Mouse (Mus musculus): ENCODE measurements around the gene Vax2. TPM values are rescaled to one million over a fixed set of nuclear protein-coding genes. Genes with fewer than 3 reads are reported as not detected.
A peak's percentile ranks its signal among the peaks of the same experiment; 100 is the strongest.

Vax2 gene
- polyA plus RNA-seq, 1 experiment from 2014 or later: 0.17 TPM

GRCm38 (mm10) chr6:83766982-83767381 lies 55.9 kb downstream of the Vax2 start:
- Histone ChIP-seq H3K4me2 (replicated peaks) (no peak overlapping the region), H3K9ac (no peak overlapping the region), H3K27me3 (peaks cover 25% of the 10 kb centered on the region), H3K9me3 (replicated peaks) (no peaks in the 10 kb centered on the region), H3K4me3 (replicated peaks) (no peak overlapping the region), H3K36me3 (peaks cover 41% of the 10 kb centered on the region), H3K4me1 (peaks cover 13% of the 10 kb centered on the region), H3K27ac (replicated peaks) (no peak overlapping the region)
- 91% methylated on average over 3 of the region's 3 CpGs for WGBS
- no peak for ATAC-seq (ENCODE audit: insufficient number of reproducible peaks, low FRiP score, low TSS enrichment, low read depth)

- peaks cover 10% of the 10 kb centered on the region for H3K27me3 ChIP-seq
- ATAC-seq (ENCODE audit: insufficient number of reproducible peaks, low FRiP score, low TSS enrichment, low read depth): no peak
- no peak overlapping the region for H3K27ac ChIP-seq (replicated peaks)
- no peak overlapping the region for H3K4me3 ChIP-seq (replicated peaks)
- WGBS: 81% methylated on average over 5 of the region's 5 CpGs
- H3K4me1 ChIP-seq: peaks cover 2% of the 10 kb centered on the region
- H3K9me3 ChIP-seq (replicated peaks): no peaks in the 10 kb centered on the region
- no peak overlapping the region for H3K9ac ChIP-seq
- no peak overlapping the region for H3K4me2 ChIP-seq (replicated peaks)
- peaks cover 56% of the 10 kb centered on the region for H3K36me3 ChIP-seq
Observed at GRCm38 (mm10) chr6:83768485-83768884, 57.4 kb downstream of the Vax2 start.

- Histone ChIP-seq H3K4me3 (replicated peaks) (peak overlapping the region; percentile 94), H3K36me3 (peaks cover 39% of the 10 kb centered on the region)
- WGBS: 42% methylated on average over 8 of the region's 9 CpGs
Observed at GRCm38 (mm10) chr6:83774126-83774525, 63.1 kb downstream of the Vax2 start.

GRCm38 (mm10) chr6:83774781-83775563 lies 63.9 kb downstream of the Vax2 start:
- peak overlapping the region; percentile 85 for H3K27ac ChIP-seq (replicated peaks)
- no peak; the same call in 1 of the 2 replicates for ATAC-seq (ENCODE audit: insufficient number of reproducible peaks, low FRiP score, low TSS enrichment, low read depth)
- peaks cover 34% of the 10 kb centered on the region for H3K36me3 ChIP-seq
- peak overlapping the region; percentile 76 for H3K4me2 ChIP-seq (replicated peaks)
- peak overlapping the region; percentile 91 for H3K9ac ChIP-seq
- H3K4me1 ChIP-seq: peaks cover 22% of the 10 kb centered on the region
- H3K4me3 ChIP-seq (replicated peaks): peak overlapping the region; percentile 94
- no peaks in the 10 kb centered on the region for H3K9me3 ChIP-seq (replicated peaks)
- no peaks in the 10 kb centered on the region for H3K27me3 ChIP-seq
- WGBS: under 1% methylated on average over 14 of the region's 14 CpGs

More at GRCm38 (mm10) chr6:83774126-83774525, 63.1 kb downstream of the Vax2 start:
- H3K27ac ChIP-seq (replicated peaks): no peak overlapping the region
- ATAC-seq (ENCODE audit: insufficient number of reproducible peaks, low FRiP score, low TSS enrichment, low read depth): no peak
- no peaks in the 10 kb centered on the region for H3K9me3 ChIP-seq (replicated peaks)
- no peak overlapping the region for H3K9ac ChIP-seq
- peaks cover 22% of the 10 kb centered on the region for H3K4me1 ChIP-seq
- H3K27me3 ChIP-seq: no peaks in the 10 kb centered on the region
- peak overlapping the region; percentile 76 for H3K4me2 ChIP-seq (replicated peaks)

GRCm38 (mm10) chr6:83775638-83776293 lies 64.7 kb downstream of the Vax2 start, which contains the start of gene Tex261:
Tex261 (minus strand) TSS chr6:83775813.
- Histone ChIP-seq H3K27me3 (no peaks in the 10 kb centered on the region), H3K4me1 (peaks cover 22% of the 10 kb centered on the region), H3K9me3 (replicated peaks) (no peaks in the 10 kb centered on the region), H3K27ac (replicated peaks) (peak within 1 kb of the TSS; percentile 85), H3K4me3 (replicated peaks) (peak within 1 kb of the TSS; percentile 94), H3K4me2 (replicated peaks) (peak within 1 kb of the TSS; percentile 76), H3K36me3 (peaks cover 27% of the 10 kb centered on the region), H3K9ac (peak within 1 kb of the TSS; percentile 91)
- peak; percentile 96 for ATAC-seq (ENCODE audit: insufficient number of reproducible peaks, low FRiP score, low TSS enrichment, low read depth)
- WGBS: under 1% methylated on average over 45 of the region's 45 CpGs

- no peaks in the 10 kb centered on the region for H3K27me3 ChIP-seq
- no peak for ATAC-seq (ENCODE audit: insufficient number of reproducible peaks, low FRiP score, low TSS enrichment, low read depth)
- H3K27ac ChIP-seq (replicated peaks): no peak overlapping the region
- no peaks in the 10 kb centered on the region for H3K9me3 ChIP-seq (replicated peaks)
- no peak overlapping the region for H3K4me2 ChIP-seq (replicated peaks)
- H3K4me3 ChIP-seq (replicated peaks): no peak overlapping the region
- H3K36me3 ChIP-seq: 0 out of 2 replicates have a peak, but pooled peaks cover 2% of the 10 kb centered on the region
- no peak overlapping the region for H3K9ac ChIP-seq
- peaks cover 22% of the 10 kb centered on the region for H3K4me1 ChIP-seq
- 89% methylated on average over 7 of the region's 7 CpGs for WGBS
Observed at GRCm38 (mm10) chr6:83778306-83778705, 67.2 kb downstream of the Vax2 start.

GRCm38 (mm10) chr6:83779026-83779425 lies 68.0 kb downstream of the Vax2 start:
- peaks cover 15% of the 10 kb centered on the region for H3K4me1 ChIP-seq
- H3K27ac ChIP-seq (replicated peaks): no peak overlapping the region
- H3K9ac ChIP-seq: no peak overlapping the region
- H3K27me3 ChIP-seq: no peaks in the 10 kb centered on the region
- H3K36me3 ChIP-seq: no peaks in the 10 kb centered on the region
- 6% methylated on average over 5 of the region's 5 CpGs for WGBS
- H3K9me3 ChIP-seq (replicated peaks): no peaks in the 10 kb centered on the region
- ATAC-seq (ENCODE audit: insufficient number of reproducible peaks, low FRiP score, low TSS enrichment, low read depth): no peak
- H3K4me3 ChIP-seq (replicated peaks): no peak overlapping the region
- no peak overlapping the region for H3K4me2 ChIP-seq (replicated peaks)

GRCm38 (mm10) chr6:83786426-83786825 lies 75.4 kb downstream of the Vax2 start:
- Histone ChIP-seq H3K36me3 (no peaks in the 10 kb centered on the region), H3K4me2 (replicated peaks) (no peak overlapping the region), H3K27ac (replicated peaks) (no peak overlapping the region), H3K27me3 (no peaks in the 10 kb centered on the region), H3K4me1 (no peaks in the 10 kb centered on the region), H3K9me3 (replicated peaks) (no peaks in the 10 kb centered on the region), H3K9ac (no peak overlapping the region), H3K4me3 (replicated peaks) (no peak overlapping the region)
- 68% methylated on average over 3 of the region's 3 CpGs for whole genome bisulfite sequencing
- ATAC-seq (ENCODE audit: insufficient number of reproducible peaks, low FRiP score, low TSS enrichment, low read depth): no peak

Other genes starting within 250 kb of the Vax2 start
- 81.0 and 90.4 TPM in 2 replicates for gene Dguok, start 204.3 kb upstream of the Vax2 start, polyA plus RNA-seq (2015; fragmentation: Nextera tagmentation; extraction: Ambion mirVana)
- gene Actg2, start 175.0 kb upstream of the Vax2 start, polyA plus RNA-seq (2015; fragmentation: Nextera tagmentation; extraction: Ambion mirVana): 19.5 and 20.9 TPM in 2 replicates
- gene Stambp, start 138.5 kb upstream of the Vax2 start, polyA plus RNA-seq (2015; fragmentation: Nextera tagmentation; extraction: Ambion mirVana): 31.5 and 32.5 TPM in 2 replicates
- not detected in 2 replicates for gene Clec4f, start 55.1 kb upstream of the Vax2 start, polyA plus RNA-seq (2015; fragmentation: Nextera tagmentation; extraction: Ambion mirVana)
- gene Cd207, start 33.4 kb upstream of the Vax2 start, polyA plus RNA-seq (2015; fragmentation: Nextera tagmentation; extraction: Ambion mirVana): not detected in 2 replicates
- 3.7 and 5.2 TPM in 2 replicates for gene Atp6v1b1, start 31.7 kb downstream of the Vax2 start, polyA plus RNA-seq (2015; fragmentation: Nextera tagmentation; extraction: Ambion mirVana)
- not detected in 2 replicates for gene Ankrd53, start 51.4 kb downstream of the Vax2 start, polyA plus RNA-seq (2015; fragmentation: Nextera tagmentation; extraction: Ambion mirVana)
- 88.5 and 92.0 TPM in 2 replicates for gene Tex261, start 64.5 kb downstream of the Vax2 start, polyA plus RNA-seq (2015; fragmentation: Nextera tagmentation; extraction: Ambion mirVana)
- gene Nagk, start 83.7 kb downstream of the Vax2 start, polyA plus RNA-seq (2015; fragmentation: Nextera tagmentation; extraction: Ambion mirVana): 68.2 and 70.3 TPM in 2 replicates
- gene Paip2b, start 120.5 kb downstream of the Vax2 start, polyA plus RNA-seq (2015; fragmentation: Nextera tagmentation; extraction: Ambion mirVana): 19.9 and 20.4 TPM in 2 replicates
- 52.7 and 56.5 TPM in 2 replicates for gene Zfp638, start 155.8 kb downstream of the Vax2 start, polyA plus RNA-seq (2015; fragmentation: Nextera tagmentation; extraction: Ambion mirVana)

All from embryonic facial prominence, embryonic 15.5 days (tissue).